Mouse (Mus musculus): ENCODE data around the gene Fggy. TPM values are rescaled to one million over a fixed set of nuclear protein-coding genes. Genes with fewer than 3 reads are reported as not detected.

Gene Fggy
- total RNA-seq, 2 experiments from 2014 or later = 5.6 to 7.1 TPM

- no peak for DNase-seq
These were observed 31.5 kb downstream of the Fggy start for GRCm38 (mm10) chr4:95588722-95589283.

- no peak for DNase-seq
These were observed 33.6 kb downstream of the Fggy start for GRCm38 (mm10) chr4:95590878-95591277.

GRCm38 (mm10) chr4:95597208-95597607, 39.9 kb downstream of the Fggy start:
- DNase-seq = no peak

- DNase-seq = no peak
These were observed 44.5 kb downstream of the Fggy start for GRCm38 (mm10) chr4:95601776-95602175.

GRCm38 (mm10) chr4:95603254-95603653, 45.9 kb downstream of the Fggy start:
- DNase-seq = no peak

- DNase-seq = no peak
These were observed 53.4 kb downstream of the Fggy start for GRCm38 (mm10) chr4:95610663-95611062.

GRCm38 (mm10) chr4:95611390-95611789, 54.1 kb downstream of the Fggy start:
- DNase-seq = peak; percentile 53

GRCm38 (mm10) chr4:95621046-95621445, 63.7 kb downstream of the Fggy start:
- DNase-seq = no peak

GRCm38 (mm10) chr4:95624696-95625095, 67.4 kb downstream of the Fggy start:
- DNase-seq = no peak

GRCm38 (mm10) chr4:95625651-95626050, 68.3 kb downstream of the Fggy start:
- DNase-seq = no peak

- DNase-seq = no peak
These were observed 68.9 kb downstream of the Fggy start for GRCm38 (mm10) chr4:95626186-95626585.

GRCm38 (mm10) chr4:95634903-95635302, 77.6 kb downstream of the Fggy start:
- no peak for DNase-seq

- peak; percentile 78 for DNase-seq
These were observed 79.8 kb downstream of the Fggy start for GRCm38 (mm10) chr4:95636937-95637749.

- no peak for DNase-seq
These were observed 80.8 kb downstream of the Fggy start for GRCm38 (mm10) chr4:95638063-95638462.

- no peak for DNase-seq
These were observed 83.5 kb downstream of the Fggy start for GRCm38 (mm10) chr4:95640831-95641230.

GRCm38 (mm10) chr4:95644048-95644447, 86.7 kb downstream of the Fggy start:
- no peak for DNase-seq

- DNase-seq = no peak
These were observed 91.7 kb downstream of the Fggy start for GRCm38 (mm10) chr4:95648801-95649551.

- DNase-seq = no peak
These were observed 92.2 kb downstream of the Fggy start for GRCm38 (mm10) chr4:95649552-95649905.

GRCm38 (mm10) chr4:95649980-95650379, 92.7 kb downstream of the Fggy start:
- no peak for DNase-seq

GRCm38 (mm10) chr4:95652044-95652443, 94.7 kb downstream of the Fggy start:
- DNase-seq = peak; percentile 19

GRCm38 (mm10) chr4:95653296-95653912, 96.1 kb downstream of the Fggy start:
- DNase-seq = no peak

GRCm38 (mm10) chr4:95653913-95654301, 96.6 kb downstream of the Fggy start:
- DNase-seq = no peak

- DNase-seq = no peak
These were observed 101.7 kb downstream of the Fggy start for GRCm38 (mm10) chr4:95659024-95659423.

Data from gastrocnemius, postnatal 25 days (tissue).